Mouse (Mus musculus): Measurements from ENCODE around the gene Grin3b.
A peak's percentile ranks its signal among the peaks of the same experiment; 100 is the strongest.

The Grin3b gene

GRCm38 (mm10) chr10:79988506-79989271, 18.2 kb downstream of the Grin3b start, which contains the start of gene Cnn2:
Cnn2 (plus strand) TSS chr10:79988584.
- DNase-seq (ENCODE audit: low spot score), result peak; percentile 29

DNA sequence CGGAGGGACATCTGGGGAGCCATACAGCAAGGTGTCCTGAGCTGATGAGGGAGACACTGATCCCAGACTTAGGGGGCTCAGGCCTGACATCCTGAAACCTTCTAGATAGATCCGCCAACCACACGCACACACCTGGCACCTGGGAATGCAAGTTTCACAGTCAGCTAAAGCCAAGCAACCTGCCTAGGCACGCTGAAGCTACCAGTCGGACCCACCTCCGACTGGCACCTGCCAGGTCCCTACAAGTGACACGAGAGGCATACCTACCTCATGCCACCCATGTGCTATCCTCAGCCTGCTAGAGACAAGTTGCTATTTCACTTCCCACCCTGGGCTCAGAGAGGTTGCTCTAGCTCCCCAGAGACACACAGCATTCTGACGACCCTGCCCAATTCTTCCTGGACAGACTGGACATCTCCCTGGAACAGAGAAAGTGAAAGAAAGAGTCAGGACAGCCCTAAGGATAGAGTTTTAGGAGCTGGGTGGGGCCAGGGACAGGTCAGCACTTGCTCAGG, 18.8 kb downstream of the Grin3b start:
- DNase-seq (ENCODE audit: low spot score), result no peak

DNA sequence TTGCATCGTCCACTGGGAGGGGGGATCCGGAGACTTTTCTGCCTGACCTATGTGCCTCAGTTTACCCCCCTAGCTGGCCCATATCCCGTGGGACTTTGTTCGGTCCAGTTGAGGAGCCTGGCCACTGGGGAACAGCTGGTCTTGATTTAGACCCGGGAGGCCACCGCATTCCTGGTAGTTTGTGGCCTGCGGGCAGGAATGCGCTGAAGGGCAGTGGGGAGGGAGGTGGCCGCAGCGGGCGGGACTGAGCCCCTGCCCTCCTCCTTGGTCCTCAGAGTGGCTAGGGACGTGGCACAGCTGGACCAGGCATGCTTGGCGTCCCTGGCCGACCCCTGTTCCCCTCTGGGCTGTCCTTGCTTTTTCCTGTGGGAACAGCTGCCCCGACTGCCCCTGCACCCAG, 19.4 kb downstream of the Grin3b start:
- DNase-seq (ENCODE audit: low spot score), result peak; percentile 33

GRCm38 (mm10) chr10:79991099-79991498, 20.6 kb downstream of the Grin3b start:
- DNase-seq (ENCODE audit: low spot score), result no peak

DNA sequence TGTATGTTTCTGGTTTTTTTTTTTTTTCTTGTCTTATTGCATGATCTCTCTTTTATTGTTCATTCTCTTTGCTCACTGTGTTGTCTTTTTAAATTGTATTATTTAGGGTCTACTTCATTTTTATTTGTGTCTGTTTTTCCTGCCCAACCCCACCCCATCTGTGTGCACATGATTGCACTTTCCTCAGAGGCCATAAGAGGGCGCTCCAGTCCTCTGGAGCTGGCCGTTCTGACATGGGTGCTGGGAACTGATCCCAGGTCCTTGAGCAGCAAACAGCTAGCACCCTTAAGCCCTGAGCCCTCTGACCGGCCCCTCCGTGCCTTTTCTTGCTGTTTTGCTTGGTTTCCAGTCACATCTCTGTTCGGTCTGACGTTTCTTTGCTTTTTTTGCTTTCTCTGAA, 21.0 kb downstream of the Grin3b start:
- DNase-seq (ENCODE audit: low spot score), result no peak

GRCm38 (mm10) chr10:79994397-79995115, 24.0 kb downstream of the Grin3b start:
- DNase-seq (ENCODE audit: low spot score), result no peak

- no peak for DNase-seq (ENCODE audit: low spot score)
These were observed 25.1 kb downstream of the Grin3b start for GRCm38 (mm10) chr10:79995636-79996035.

DNA sequence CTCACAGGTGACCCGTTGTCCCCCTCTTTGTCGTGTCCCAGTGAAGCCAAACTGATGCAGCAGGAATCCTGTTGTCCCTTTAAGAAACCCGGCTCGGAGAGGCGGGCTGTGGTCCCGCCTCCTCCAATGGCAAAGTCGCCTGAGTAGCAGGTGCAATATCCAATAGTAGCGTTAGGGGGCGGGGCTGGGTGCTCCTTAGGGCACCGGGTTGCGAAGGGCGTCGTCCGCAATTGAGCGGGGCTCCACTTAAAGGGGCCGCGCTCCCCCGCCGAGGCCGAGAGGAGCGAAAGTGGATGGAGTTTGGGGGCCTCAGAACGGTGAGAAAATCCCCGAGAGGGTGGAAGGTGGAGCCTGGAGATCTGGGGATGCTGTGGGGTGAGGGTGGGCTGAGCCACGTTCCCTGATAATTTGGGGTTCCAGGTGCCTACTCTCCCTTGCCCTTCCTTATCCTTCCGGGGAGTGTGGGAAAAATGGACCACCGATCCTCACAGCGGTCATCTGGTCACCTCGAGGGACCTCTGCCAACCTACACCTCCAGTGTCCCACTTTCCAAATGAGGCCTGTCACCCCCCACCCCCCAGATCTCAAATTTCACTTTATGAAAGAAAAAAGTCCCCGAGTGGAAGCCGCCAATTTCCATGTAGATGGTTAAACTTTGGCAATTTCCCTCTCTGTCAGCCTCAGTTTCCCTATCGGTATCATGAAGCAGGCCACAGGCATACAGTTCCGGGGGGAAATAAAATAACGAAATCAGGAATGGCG, 25.9 kb downstream of the Grin3b start, which contains the start of gene Abca7:
Gene Abca7, plus strand, starts transcription at position 223 of the 762 bp plus-strand sequence.
- peak; percentile 100 for DNase-seq (ENCODE audit: low spot score)

DNA sequence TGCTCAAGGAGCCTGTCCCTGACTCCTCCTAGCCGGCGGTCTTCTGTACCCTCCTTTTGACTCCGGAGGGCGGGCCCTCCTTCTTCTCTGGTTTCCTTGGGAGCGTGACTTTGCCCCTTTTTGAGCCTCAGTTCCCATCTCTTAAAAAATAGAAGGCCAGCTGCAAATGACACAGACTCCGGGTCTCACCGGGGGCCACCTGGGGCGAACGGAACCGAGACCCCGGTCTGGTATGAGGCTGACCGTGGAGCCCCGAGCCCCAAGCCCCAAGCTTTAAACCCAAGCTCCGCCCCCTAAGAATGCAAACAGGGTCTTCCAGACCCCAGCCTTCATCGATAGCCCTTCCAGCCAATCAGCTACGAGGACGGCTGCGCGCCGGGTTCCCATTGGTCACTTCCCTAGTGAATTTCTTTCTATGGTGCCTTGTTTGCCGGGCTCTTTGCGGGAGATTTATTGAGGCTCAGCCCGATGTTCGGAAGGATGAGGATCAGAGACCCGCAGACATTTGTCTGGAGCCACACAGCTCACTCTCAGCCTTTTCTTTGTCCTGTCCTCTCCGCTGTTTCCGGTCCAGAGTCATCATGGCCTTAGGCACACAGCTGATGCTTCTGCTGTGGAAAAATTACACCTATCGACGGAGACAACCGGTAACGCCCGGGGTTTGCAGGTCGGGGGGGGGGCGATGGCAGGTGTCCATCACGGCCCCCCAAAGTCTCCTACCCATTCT, 26.7 kb downstream of the Grin3b start:
- peak; percentile 91 for DNase-seq (ENCODE audit: low spot score)

DNA sequence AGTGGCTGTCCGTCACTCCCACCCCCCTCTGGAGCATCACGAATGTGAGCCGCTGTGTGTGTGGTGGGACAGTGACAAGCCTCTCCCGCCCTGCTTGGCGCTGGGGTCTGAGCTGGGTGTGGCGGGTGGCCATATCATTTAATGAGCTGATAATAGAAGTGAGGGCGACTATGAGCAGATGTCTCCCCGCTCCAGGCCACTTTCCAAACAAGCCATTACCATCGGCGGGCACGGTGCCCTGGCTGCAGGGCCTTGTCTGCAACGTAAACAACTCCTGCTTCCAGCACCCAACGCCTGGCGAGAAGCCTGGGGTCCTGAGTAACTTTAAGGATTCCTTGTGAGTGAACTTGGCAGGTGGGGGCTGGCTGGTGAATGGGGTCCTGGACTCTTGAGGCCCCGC, 27.3 kb downstream of the Grin3b start:
- no peak for DNase-seq (ENCODE audit: low spot score)

- DNase-seq (ENCODE audit: low spot score), result no peak
These were observed 31.4 kb downstream of the Grin3b start for GRCm38 (mm10) chr10:80001945-80002344.

DNA sequence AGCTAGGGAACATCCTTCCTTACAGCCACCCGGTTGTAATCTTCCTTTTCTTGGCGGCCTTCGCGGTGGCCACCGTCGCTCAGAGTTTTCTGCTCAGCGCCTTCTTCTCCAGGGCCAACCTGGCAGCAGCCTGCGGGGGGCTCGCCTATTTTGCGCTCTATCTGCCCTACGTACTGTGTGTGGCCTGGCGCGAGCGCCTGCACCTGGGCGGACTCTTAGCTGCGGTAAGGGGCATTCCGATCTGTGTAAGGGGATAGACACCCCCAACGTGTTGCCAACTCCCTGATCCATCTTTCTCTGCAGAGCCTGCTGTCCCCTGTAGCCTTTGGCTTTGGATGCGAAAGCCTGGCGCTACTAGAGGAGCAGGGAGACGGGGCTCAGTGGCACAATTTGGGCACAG, 32.3 kb downstream of the Grin3b start:
- no peak for DNase-seq (ENCODE audit: low spot score)

DNA sequence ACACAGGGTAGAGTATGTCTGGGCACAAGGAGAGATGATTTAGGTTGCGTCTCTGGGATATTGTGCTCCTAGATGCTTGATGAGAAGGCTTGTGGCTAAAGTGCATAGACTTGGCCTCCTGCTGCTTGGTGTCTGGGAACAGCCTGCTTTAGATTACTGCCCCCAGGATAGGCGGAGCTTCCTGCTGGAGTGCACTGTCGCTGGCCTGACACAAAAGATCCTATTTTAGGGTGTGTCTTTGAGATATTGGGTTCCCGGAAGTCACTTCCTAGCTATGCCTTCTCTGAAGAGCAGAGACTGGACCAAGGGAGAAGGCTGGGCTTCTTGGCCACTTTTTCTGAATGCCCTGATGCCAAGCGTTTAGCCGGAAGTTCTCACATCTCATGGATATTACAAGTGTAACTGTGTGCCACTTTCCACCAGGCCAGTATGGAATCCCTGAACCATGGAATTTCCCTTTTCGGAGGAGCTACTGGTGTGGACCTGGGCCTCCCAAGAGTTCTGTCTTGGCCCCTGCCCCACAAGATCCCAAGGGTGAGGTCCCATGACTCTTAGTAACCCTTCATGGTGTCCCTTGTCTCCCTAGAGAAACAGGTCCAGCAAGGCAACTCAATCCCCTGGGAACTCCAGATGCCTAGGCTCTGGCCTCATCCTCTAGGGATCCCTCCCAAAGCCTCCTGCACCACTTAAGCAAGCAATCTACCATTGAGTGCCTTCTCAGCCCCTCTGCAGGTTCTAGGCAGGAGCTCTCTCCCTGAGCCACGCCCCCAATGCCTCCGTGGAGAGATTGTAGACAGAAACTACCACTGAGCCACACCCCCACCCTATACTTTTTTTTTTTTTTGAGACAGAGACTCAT, 33.1 kb downstream of the Grin3b start:
- no peak for DNase-seq (ENCODE audit: low spot score)

- no peak for DNase-seq (ENCODE audit: low spot score)
These were observed 33.8 kb downstream of the Grin3b start for GRCm38 (mm10) chr10:80004233-80004705.

GRCm38 (mm10) chr10:80011740-80012139, 41.2 kb downstream of the Grin3b start:
- no peak for DNase-seq (ENCODE audit: low spot score)

DNA sequence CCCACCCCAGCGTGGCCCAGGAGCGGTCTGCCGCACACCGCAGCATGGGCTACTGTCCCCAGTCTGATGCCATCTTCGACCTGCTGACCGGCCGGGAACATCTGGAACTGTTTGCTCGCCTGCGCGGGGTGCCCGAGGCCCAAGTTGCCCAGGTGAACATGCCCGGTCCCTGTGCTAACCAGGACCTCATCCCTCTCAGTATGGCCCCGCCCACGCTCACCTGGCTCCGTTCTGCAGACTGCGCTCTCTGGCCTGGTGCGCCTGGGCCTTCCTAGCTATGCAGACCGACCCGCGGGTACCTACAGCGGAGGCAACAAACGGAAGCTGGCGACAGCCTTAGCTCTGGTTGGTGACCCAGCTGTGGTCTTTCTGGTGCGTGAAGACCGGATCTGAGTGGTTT, 43.1 kb downstream of the Grin3b start:
- no peak for DNase-seq (ENCODE audit: low spot score)

DNA sequence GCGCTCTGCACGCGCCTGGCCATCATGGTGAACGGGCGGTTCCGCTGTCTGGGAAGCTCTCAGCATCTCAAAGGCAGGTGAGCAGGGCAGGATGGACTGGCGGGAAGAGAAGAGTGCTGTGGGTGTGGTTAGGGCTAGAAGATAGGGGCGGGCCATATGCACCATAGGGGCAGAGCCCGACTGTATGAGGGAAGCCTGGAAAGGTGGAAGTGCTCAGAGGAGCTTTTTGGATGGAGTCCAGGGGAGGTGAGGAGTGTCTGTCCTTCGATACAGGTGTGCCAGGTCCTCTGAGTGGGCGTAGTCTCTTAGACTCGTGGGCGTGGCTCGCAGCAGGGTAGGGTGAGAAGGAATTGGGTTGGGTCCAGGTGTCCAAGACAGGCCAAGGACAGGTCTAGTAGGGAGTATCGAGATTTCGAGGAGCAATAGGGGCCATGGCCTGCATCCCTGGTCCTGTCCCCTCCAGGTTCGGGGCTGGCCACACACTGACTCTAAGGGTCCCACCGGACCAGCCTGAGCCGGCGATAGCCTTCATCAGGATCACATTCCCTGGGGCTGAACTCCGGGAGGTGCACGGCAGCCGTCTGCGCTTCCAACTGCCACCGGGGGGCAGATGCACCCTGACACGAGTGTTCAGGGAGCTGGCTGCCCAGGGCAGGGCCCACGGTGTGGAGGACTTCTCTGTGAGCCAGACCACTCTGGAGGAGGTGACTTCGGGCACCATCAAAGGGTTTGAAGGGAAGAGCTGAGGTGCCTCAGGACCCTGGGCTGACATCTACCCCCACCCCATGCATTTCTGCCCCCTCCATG, 44.2 kb downstream of the Grin3b start:
- no peak for DNase-seq (ENCODE audit: low spot score)

- DNase-seq (ENCODE audit: low spot score), result no peak
These were observed 45.1 kb downstream of the Grin3b start for GRCm38 (mm10) chr10:80015583-80015982.

GRCm38 (mm10) chr10:80016511-80016910, 46.0 kb downstream of the Grin3b start, which contains the start of gene Arhgap45:
Arhgap45 (plus strand) TSS chr10:80016653.
- DNase-seq (ENCODE audit: low spot score), result no peak

- no peak for DNase-seq (ENCODE audit: low spot score)
These were observed 46.4 kb downstream of the Grin3b start for GRCm38 (mm10) chr10:80016931-80017330.

Data from retina, embryonic 14.5 days (tissue).